Mouse (Mus musculus) MEL (cell line): ENCODE results near the gene Vcam1. TPM values are rescaled to one million over a fixed set of nuclear protein-coding genes. Genes with fewer than 3 reads are reported as not detected.

Experiments
- DNase-seq: peaks from one replicate; pipeline ENCODE4 v3.0.0; 2011; ENCODE audit warnings: low read depth, low spot score
- H3K27ac ChIP-seq: 2 replicates; pipeline ENCODE4 v1.5.1; 2012; ENCODE audit warnings: low read depth, mild to moderate bottlenecking, control low read depth, low read length, moderate library complexity; ENCODE audit not compliant: control insufficient read depth
- H3K27me3 ChIP-seq, 2 experiments: fragments of 150-350 bp in 1 of 2; sonication (generic) in 1 of 2; 2 replicates each; pipeline ENCODE4 v1.6.1; 2012; ENCODE audit warnings: low read length in 2 of 2, mild to moderate bottlenecking in 2 of 2, improper control_type of control experiment in 1 of 2, moderate library complexity in 1 of 2; ENCODE audit not compliant: insufficient read depth in 2 of 2, control insufficient read depth in 1 of 2
- H3K36me3 ChIP-seq, 2 experiments: 2 replicates each; pipeline ENCODE4 v1.6.1; 2012 to 2014; ENCODE audit warnings: low read length in 2 of 2, improper control_type of control experiment in 1 of 2, inconsistent platforms in 1 of 2, mild to moderate bottlenecking in 1 of 2; ENCODE audit not compliant: insufficient read depth in 2 of 2, control insufficient read depth in 1 of 2
- H3K4me1 ChIP-seq, 2 experiments: fragments of 150-350 bp in 1 of 2; sonication (generic) in 1 of 2; 2 replicates each; pipeline ENCODE4 v1.6.1; 2012; ENCODE audit warnings: low read length in 2 of 2, improper control_type of control experiment in 1 of 2, mild to moderate bottlenecking in 1 of 2; ENCODE audit not compliant: insufficient read depth in 2 of 2, control insufficient read depth in 1 of 2
- H3K4me3 ChIP-seq, 2 experiments: fragments of 150-350 bp in 1 of 2; sonication (generic) in 1 of 2; 2 replicates each; pipeline ENCODE4 v1.5.1; 2012; ENCODE audit warnings: low read depth in 2 of 2, low read length in 2 of 2, mild to moderate bottlenecking in 2 of 2, moderate library complexity in 2 of 2, control low read depth in 1 of 2, improper control_type of control experiment in 1 of 2; ENCODE audit not compliant: control insufficient read depth in 1 of 2, insufficient read depth in 1 of 2
- H3K79me2 ChIP-seq: 2 replicates; pipeline ENCODE4 v1.6.1; 2012; ENCODE audit warnings: mild to moderate bottlenecking, low read length, moderate library complexity; ENCODE audit not compliant: control insufficient read depth, poor library complexity, insufficient read depth
- H3K9ac ChIP-seq: 2 replicates; pipeline ENCODE4 v1.6.1; 2012; ENCODE audit warnings: low read depth, mild to moderate bottlenecking, control low read depth, low read length, moderate library complexity; ENCODE audit not compliant: control insufficient read depth, poor library complexity, severe bottlenecking
- H3K9me3 ChIP-seq: fragments of 150-350 bp; sonication (generic); replicated peaks from 2 replicates; pipeline ENCODE4 v1.6.1; 2012; ENCODE audit warnings: mild to moderate bottlenecking, low read length, improper control_type of control experiment, moderate library complexity; ENCODE audit not compliant: insufficient read depth
- BHLHE40 ChIP-seq: IDR thresholded peaks from 2 replicates; pipeline ENCODE4 v1.6.1; 2012; ENCODE audit warnings: low read depth, mild to moderate bottlenecking, inconsistent platforms, low read length, improper control_type of control experiment, borderline replicate concordance
- CTCF ChIP-seq, 3 experiments: IDR thresholded peaks in 2 of 3; conservative IDR thresholded peaks in 1 of 3; 2 replicates each; pipeline ENCODE4 v1.5.1; 2011 to 2012; ENCODE audit warnings: low read length in 3 of 3, low read depth in 2 of 3, mild to moderate bottlenecking in 2 of 3, improper control_type of control experiment in 1 of 3, inconsistent platforms in 1 of 3, mixed read lengths in 1 of 3, moderate library complexity in 1 of 3; ENCODE audit not compliant: control insufficient read depth in 1 of 3, insufficient read depth in 1 of 3, poor library complexity in 1 of 3, severe bottlenecking in 1 of 3
- ELF1 ChIP-seq: IDR thresholded peaks from 2 replicates; pipeline ENCODE4 v1.6.1; 2014; ENCODE audit warnings: low read depth, mild to moderate bottlenecking, inconsistent platforms, low read length, improper control_type of control experiment, moderate library complexity
- EP300 ChIP-seq, 2 experiments: IDR thresholded peaks; 2 replicates each; pipeline ENCODE4 v1.6.1; 2011; ENCODE audit warnings: improper control_type of control experiment in 2 of 2, low read length in 2 of 2, low read depth in 1 of 2, mild to moderate bottlenecking in 1 of 2
- GABPA ChIP-seq: IDR thresholded peaks from 2 replicates; pipeline ENCODE4 v1.6.1; 2012; ENCODE audit warnings: low read depth, mild to moderate bottlenecking, inconsistent platforms, low read length, improper control_type of control experiment, moderate library complexity
- HCFC1 ChIP-seq: IDR thresholded peaks from 2 replicates; pipeline ENCODE4 v1.6.1; 2012; ENCODE audit warnings: low read depth, mild to moderate bottlenecking, inconsistent platforms, low read length, improper control_type of control experiment, moderate library complexity
- KAT2A ChIP-seq: conservative IDR thresholded peaks from 2 replicates; pipeline ENCODE4 v1.6.1; 2012; ENCODE audit warnings: low read depth, low read length, improper control_type of control experiment, inconsistent platforms
- MAX ChIP-seq: IDR thresholded peaks from 2 replicates; pipeline ENCODE4 v1.6.1; 2011; ENCODE audit warnings: low read length, improper control_type of control experiment
- MEF2A ChIP-seq: IDR thresholded peaks from 2 replicates; pipeline ENCODE4 v1.6.1; 2014; ENCODE audit warnings: low read depth, mild to moderate bottlenecking, inconsistent platforms, low read length, improper control_type of control experiment; ENCODE audit not compliant: poor library complexity, insufficient replicate concordance, severe bottlenecking; ENCODE audit errors: extremely low read depth
- MYC ChIP-seq: IDR thresholded peaks from 2 replicates; pipeline ENCODE4 v1.6.1; 2011; ENCODE audit warnings: low read depth, mild to moderate bottlenecking, low read length, improper control_type of control experiment, moderate library complexity
- NRF1 ChIP-seq: IDR thresholded peaks from 2 replicates; pipeline ENCODE4 v1.6.1; 2014; ENCODE audit warnings: low read depth, mild to moderate bottlenecking, inconsistent platforms, low read length, improper control_type of control experiment, moderate library complexity; ENCODE audit not compliant: poor library complexity, insufficient read depth, severe bottlenecking
- POLR2A ChIP-seq, 2 experiments: IDR thresholded peaks; 2 replicates each; pipeline ENCODE4 v1.6.1; 2011 to 2012; ENCODE audit warnings: low read length in 2 of 2, mild to moderate bottlenecking in 2 of 2, control low read depth in 1 of 2, improper control_type of control experiment in 1 of 2, low read depth in 1 of 2, moderate library complexity in 1 of 2; ENCODE audit not compliant: control insufficient read depth in 1 of 2, insufficient read depth in 1 of 2, poor library complexity in 1 of 2
- POLR2AphosphoS2 ChIP-seq: IDR thresholded peaks from 2 replicates; pipeline ENCODE4 v1.6.1; 2011; ENCODE audit warnings: low read length, improper control_type of control experiment
- POLR2AphosphoS5 ChIP-seq: IDR thresholded peaks from 2 replicates; pipeline ENCODE4 v1.6.1; 2012; ENCODE audit warnings: low read depth, borderline replicate concordance, mild to moderate bottlenecking, inconsistent platforms, low read length, moderate library complexity, mixed read lengths
- SMC3 ChIP-seq: IDR thresholded peaks from 2 replicates; pipeline ENCODE4 v1.6.1; 2011; ENCODE audit warnings: low read depth, low read length, improper control_type of control experiment
- TAL1 ChIP-seq: IDR thresholded peaks from 2 replicates; pipeline ENCODE4 v1.6.1; 2012; ENCODE audit warnings: mild to moderate bottlenecking, inconsistent platforms, low read length, moderate library complexity, mixed read lengths
- TCF12 ChIP-seq: IDR thresholded peaks from 2 replicates; pipeline ENCODE4 v1.6.1; 2014; ENCODE audit warnings: low read depth, mild to moderate bottlenecking, inconsistent platforms, low read length, improper control_type of control experiment, moderate library complexity
- USF1 ChIP-seq: IDR thresholded peaks from 2 replicates; pipeline ENCODE4 v1.6.1; 2014; ENCODE audit warnings: low read depth, mild to moderate bottlenecking, inconsistent platforms, low read length, improper control_type of control experiment, moderate library complexity
- USF2 ChIP-seq, 2 experiments: IDR thresholded peaks; 2 replicates each; pipeline ENCODE4 v1.6.1; 2011 to 2012; ENCODE audit warnings: improper control_type of control experiment in 2 of 2, low read length in 2 of 2, borderline replicate concordance in 1 of 2, inconsistent platforms in 1 of 2, low read depth in 1 of 2, mild to moderate bottlenecking in 1 of 2; ENCODE audit not compliant: insufficient read depth in 1 of 2
- ZC3H11A ChIP-seq: IDR thresholded peaks from 2 replicates; pipeline ENCODE4 v1.6.1; 2012; ENCODE audit warnings: low read depth, mild to moderate bottlenecking, inconsistent platforms, low read length, improper control_type of control experiment
- ZMIZ1 ChIP-seq: IDR thresholded peaks from 2 replicates; pipeline ENCODE4 v1.6.1; 2012; ENCODE audit warnings: low read depth, mild to moderate bottlenecking, inconsistent platforms, low read length, improper control_type of control experiment, moderate library complexity
- ZNF384 ChIP-seq: IDR thresholded peaks from 2 replicates; pipeline ENCODE4 v1.6.1; 2012; ENCODE audit warnings: low read depth, mild to moderate bottlenecking, inconsistent platforms, low read length, improper control_type of control experiment
- polyA plus RNA-seq, 2 experiments: library from polyadenylated mRNA; stranded (reverse) in 1 of 2; unstranded in 1 of 2; fragments of >175 nt in 1 of 2; fragments of >200 nt in 1 of 2; gene quantifications; 2 replicates each; pipeline versions ENCODE4 v1.2.1 to v1.2.4; 2012; ENCODE audit warnings: low replicate concordance in 2 of 2, low read depth in 1 of 2; ENCODE audit not compliant: insufficient read length in 2 of 2, insufficient read depth in 1 of 2, missing spikeins in 1 of 2
- total RNA-seq: library from RNA; depleted of rRNA; stranded (reverse); fragments of 300-350 nt; gene quantifications from 2 replicates; pipeline ENCODE4 v1.2.3, GENCODE M21; 2012

The Vcam1 gene
- total and polyA plus RNA-seq, 3 experiments, result not detected

GRCm38 (mm10) chr3:116094288-116094687 lies 35.2 kb downstream of the Vcam1 start:
- H3K36me3 ChIP-seq, result no peaks in the 10 kb centered on the region
- TF ChIP-seq MEF2A, result no peak
- no peak for TF ChIP-seq POLR2A (IDR thresholded peaks at IDR 0.05; ENCODE audit: control insufficient read depth in 1 of 2, insufficient read depth in 1 of 2, low read depth in 1 of 2, low read length in 2 of 2, poor library complexity in 1 of 2)
- TF ChIP-seq ZC3H11A, result no peak
- no peak for TF ChIP-seq MYC
- TF ChIP-seq HCFC1, result no peak
- no peak for TF ChIP-seq EP300 (IDR thresholded peaks at IDR 0.05; ENCODE audit: low read depth in 1 of 2, low read length in 2 of 2)
- no peak for TF ChIP-seq POLR2AphosphoS2
- TF ChIP-seq USF2 (IDR thresholded peaks at IDR 0.05; ENCODE audit: borderline replicate concordance in 1 of 2, insufficient read depth in 1 of 2, low read depth in 1 of 2, low read length in 2 of 2), result no peak
- TF ChIP-seq NRF1, result no peak
- TF ChIP-seq ELF1, result no peak
- no peak for TF ChIP-seq TCF12
- TF ChIP-seq MAX, result no peak
- no peak for TF ChIP-seq ZMIZ1
- no peak for TF ChIP-seq POLR2AphosphoS5
- TF ChIP-seq BHLHE40, result no peak
- no peak for TF ChIP-seq KAT2A
- no peak for TF ChIP-seq GABPA
- no peaks in the 10 kb centered on the region for H3K4me1 ChIP-seq
- H3K27ac ChIP-seq, result no peak overlapping the region
- no peak overlapping the region for H3K4me3 ChIP-seq
- H3K9ac ChIP-seq, result no peak overlapping the region
- H3K9me3 ChIP-seq, result no peaks in the 10 kb centered on the region
- no peaks in the 10 kb centered on the region for H3K79me2 ChIP-seq
- peaks cover 0 to 3% of the 10 kb centered on the region in 2 experiments; a peak in 2 of 4 replicates for H3K27me3 ChIP-seq
- no peak for DNase-seq

DNA sequence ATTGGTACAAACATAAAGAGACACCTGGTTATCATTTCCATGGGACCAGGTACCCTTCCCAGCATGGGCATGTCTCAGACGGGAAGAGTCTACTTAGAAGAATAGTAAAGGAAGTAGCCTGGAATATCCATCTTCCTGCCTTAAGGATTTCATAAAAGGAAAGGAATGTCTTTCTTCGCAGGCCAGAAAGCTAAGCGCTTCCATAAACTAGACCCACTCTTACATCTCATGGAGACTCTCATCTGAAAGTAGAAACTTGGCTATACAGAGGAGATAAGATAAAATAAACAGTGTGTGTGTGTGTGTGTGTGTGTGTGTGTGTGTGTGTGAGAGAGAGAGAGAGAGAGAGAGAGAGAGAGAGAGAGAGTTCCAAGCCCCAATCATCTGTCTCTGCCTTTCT lies 36.9 kb downstream of the Vcam1 start:
- H3K27me3 ChIP-seq, result peaks cover 0 to 3% of the 10 kb centered on the region in 2 experiments; a peak in 2 of 4 replicates
- no peaks in the 10 kb centered on the region for H3K4me1 ChIP-seq
- no peaks in the 10 kb centered on the region for H3K79me2 ChIP-seq
- no peak overlapping the region for H3K4me3 ChIP-seq
- no peak overlapping the region for H3K27ac ChIP-seq
- H3K9me3 ChIP-seq, result no peaks in the 10 kb centered on the region
- no peaks in the 10 kb centered on the region for H3K36me3 ChIP-seq
- no peak for DNase-seq
- H3K9ac ChIP-seq, result no peak overlapping the region
- no peak for TF ChIP-seq MAX
- TF ChIP-seq USF1, result no peak
- TF ChIP-seq ZNF384, result no peak
- no peak for TF ChIP-seq TAL1
- no peak for TF ChIP-seq SMC3
- no peak for TF ChIP-seq CTCF (IDR thresholded peaks at IDR 0.05 in 2 of 3, conservative IDR thresholded peaks at IDR 0.05 in 1 of 3; ENCODE audit: control insufficient read depth in 1 of 3, insufficient read depth in 1 of 3, low read depth in 2 of 3, low read length in 3 of 3, poor library complexity in 1 of 3, severe bottlenecking in 1 of 3)
